Mouse (Mus musculus) thymus, postnatal 10 days (tissue): ENCODE measurements at regions not wholly inside any gene's neighbourhood (a gene's known extent, or its start where the extent isn't known, plus 50 kb on each side); places are given as distances from the start of the nearest gene placed in this dataset.

ENCODE experiments used
- DNase-seq, 2 experiments: peaks; one replicate each; pipeline ENCODE4 v3.0.0; 2021; ENCODE audit warnings: low spot score in 2 of 2

GRCm38 (mm10) chr2:92751256-92751655 is 151.7 kb downstream of the Chst1 start:
- no peak for DNase-seq

- no peak for DNase-seq
Measured at GRCm38 (mm10) chr2:92752156-92752555, 152.6 kb downstream of the Chst1 start.

- no peak for DNase-seq
Measured at GRCm38 (mm10) chr2:92752794-92753193, 153.3 kb downstream of the Chst1 start.

- DNase-seq: no peak
Measured at GRCm38 (mm10) chr2:92754505-92755280, 155.2 kb downstream of the Chst1 start.

GRCm38 (mm10) chr2:92756491-92756890 is 157.0 kb downstream of the Chst1 start:
- DNase-seq: no peak

- DNase-seq: no peak
Measured at GRCm38 (mm10) chr2:92758775-92759174, 156.1 kb upstream of the Syt13 start.

GRCm38 (mm10) chr2:92763881-92764635 is 150.8 kb upstream of the Syt13 start:
- DNase-seq: no peak

- DNase-seq: no peak
Measured at GRCm38 (mm10) chr2:92767476-92768005, 147.4 kb upstream of the Syt13 start.

- DNase-seq: no peak
Measured at GRCm38 (mm10) chr2:92768088-92768487, 146.8 kb upstream of the Syt13 start.

- DNase-seq: no peak
Measured at GRCm38 (mm10) chr2:92769061-92769460, 145.8 kb upstream of the Syt13 start.

GRCm38 (mm10) chr2:92770098-92770497 is 144.8 kb upstream of the Syt13 start:
- DNase-seq: no peak

GRCm38 (mm10) chr2:92772623-92773022 is 142.3 kb upstream of the Syt13 start:
- no peak for DNase-seq

GRCm38 (mm10) chr2:92776497-92776896 is 138.4 kb upstream of the Syt13 start:
- no peak for DNase-seq

- no peak for DNase-seq
Measured at GRCm38 (mm10) chr2:92779101-92779500, 135.8 kb upstream of the Syt13 start.

- no peak for DNase-seq
Measured at GRCm38 (mm10) chr2:92780021-92780420, 134.9 kb upstream of the Syt13 start.

- DNase-seq: no peak
Measured at GRCm38 (mm10) chr2:92781451-92781850, 133.4 kb upstream of the Syt13 start.

GRCm38 (mm10) chr2:92782621-92783020 is 132.3 kb upstream of the Syt13 start:
- DNase-seq: no peak

GRCm38 (mm10) chr2:92784916-92785315 is 130.0 kb upstream of the Syt13 start:
- DNase-seq: no peak

- no peak for DNase-seq
Measured at GRCm38 (mm10) chr2:92787925-92788410, 126.9 kb upstream of the Syt13 start.

GRCm38 (mm10) chr2:92788875-92789274 is 126.0 kb upstream of the Syt13 start:
- DNase-seq: no peak

GRCm38 (mm10) chr2:92790374-92790773 is 124.5 kb upstream of the Syt13 start:
- DNase-seq: no peak

- DNase-seq: no peak
Measured at GRCm38 (mm10) chr2:92799770-92800169, 115.1 kb upstream of the Syt13 start.

- DNase-seq: no peak
Measured at GRCm38 (mm10) chr2:92800667-92801066, 114.2 kb upstream of the Syt13 start.
